Mouse (Mus musculus) C2C12 (cell line): ENCODE data around the gene Cox20.

ENCODE experiments used
- CEBPB ChIP-seq: IDR thresholded peaks from one replicate; pipeline ENCODE4 v1.6.1; 2011; ENCODE audit warnings: low read depth, mild to moderate bottlenecking, control low read depth, moderate library complexity
- CTCF ChIP-seq: IDR thresholded peaks from one replicate; pipeline ENCODE4 v1.5.1; 2011; ENCODE audit not compliant: control insufficient read depth, insufficient read depth, insufficient read length
- MAX ChIP-seq: IDR thresholded peaks from one replicate; pipeline ENCODE4 v1.6.1; 2011; ENCODE audit warnings: mild to moderate bottlenecking, control low read depth
- USF1 ChIP-seq: IDR thresholded peaks from one replicate; pipeline ENCODE4 v1.6.1; 2011; ENCODE audit warnings: low read depth, mild to moderate bottlenecking, control low read depth, moderate library complexity

GRCm38 (mm10) chr1:178309487-178309886, 9.4 kb upstream of the Cox20 start:
- TF ChIP-seq CTCF, result no peak
- no peak for TF ChIP-seq USF1
- TF ChIP-seq MAX, result no peak
- no peak for TF ChIP-seq CEBPB
